Mouse (Mus musculus) hindbrain, embryonic 16.5 days (tissue): ENCODE data around the gene Sprr2i. TPM values are rescaled to one million over a fixed set of nuclear protein-coding genes. Genes with fewer than 3 reads are reported as not detected.

Experiments used
- ATAC-seq: fragments of 200-750 bp; cut with Nextera tagmentation; 2 replicates; pipeline ENCODE4 v1.8.0; 2017; ENCODE audit warnings: moderate TSS enrichment, moderate library complexity
- H3K27ac ChIP-seq: fragments of 300-500 bp; sonication (generic); 2 replicates; pipeline ENCODE4 v1.5.1; 2014; ENCODE audit warnings: low read depth, mild to moderate bottlenecking, control low read depth, low read length, moderate library complexity
- H3K27me3 ChIP-seq: fragments of 300-500 bp; sonication (generic); replicated peaks from 2 replicates; pipeline ENCODE4 v1.6.1; 2014; ENCODE audit warnings: low read length; ENCODE audit not compliant: control insufficient read depth, insufficient read depth
- H3K36me3 ChIP-seq: fragments of 300-500 bp; sonication (generic); 2 replicates; pipeline ENCODE4 v1.6.1; 2014; ENCODE audit warnings: mild to moderate bottlenecking, low read length, moderate library complexity, mixed read lengths; ENCODE audit not compliant: control insufficient read depth, insufficient read depth
- H3K4me1 ChIP-seq: fragments of 300-500 bp; sonication (generic); 2 replicates; pipeline ENCODE4 v1.6.1; 2014; ENCODE audit warnings: low read depth, low read length; ENCODE audit not compliant: control insufficient read depth, insufficient read depth
- H3K4me2 ChIP-seq: fragments of 300-500 bp; sonication (generic); 2 replicates; pipeline ENCODE4 v1.6.1; 2014; ENCODE audit warnings: mild to moderate bottlenecking, low read length, control low read depth, moderate library complexity
- H3K4me3 ChIP-seq: fragments of 300-500 bp; sonication (generic); 2 replicates; pipeline ENCODE4 v1.5.1; 2014; ENCODE audit warnings: mild to moderate bottlenecking, low read length, control low read depth, moderate library complexity
- H3K9ac ChIP-seq: fragments of 300-500 bp; sonication (generic); 2 replicates; pipeline ENCODE4 v1.6.1; 2014; ENCODE audit warnings: low read depth, mild to moderate bottlenecking, control low read depth, low read length, moderate library complexity
- H3K9me3 ChIP-seq: fragments of 300-500 bp; sonication (generic); 2 replicates; pipeline ENCODE4 v1.6.1; 2014; ENCODE audit warnings: mild to moderate bottlenecking, low read length, moderate library complexity; ENCODE audit not compliant: control insufficient read depth
- WGBS: fragments of 180-500 bp; shearing (Covaris S2); extraction: QIAGEN DNeasy Blood & Tissue Kit; methylation state at CpG from one replicate; pipeline ENCODE4 v1.1.7; 2014; 5-methylcytosine and 5-hydroxymethylcytosine counted together
- polyA plus RNA-seq: library from polyadenylated mRNA; unstranded; fragments of >200 nt; fragmentation: Nextera tagmentation; extraction: Ambion mirVana; gene quantifications from 2 replicates; pipeline ENCODE4 v1.2.1, GENCODE M21; 2015

Gene Sprr2i
- not detected in 2 replicates for polyA plus RNA-seq

DNA sequence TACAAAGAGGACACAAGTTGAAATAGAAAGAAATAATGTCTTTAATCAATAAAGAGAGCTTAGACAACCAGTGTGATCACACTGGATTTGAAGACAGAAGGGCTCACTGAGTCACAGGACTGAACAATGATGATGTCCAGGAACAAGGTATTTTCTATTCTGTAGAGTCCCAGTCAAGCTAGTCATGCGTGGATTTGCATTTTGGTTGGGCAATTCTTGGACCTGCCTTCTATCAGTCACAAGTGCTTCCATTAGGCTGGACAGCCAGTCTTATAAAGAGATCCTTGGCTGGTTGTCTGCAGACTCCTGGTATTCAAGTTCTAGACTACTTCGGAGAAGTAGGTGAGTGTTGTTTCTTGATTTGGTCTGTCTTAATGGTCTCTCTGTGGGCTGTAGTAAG, at the start of gene Sprr2i:
TSS of gene Sprr2i (plus strand) at position 301 of the 400 bp plus-strand sequence.
- 96% methylated on average over 2 of the region's 2 CpGs for WGBS
- Histone ChIP-seq H3K4me1 (no peaks in the 10 kb centered on the region), H3K4me3 (no peak within 1 kb of the TSS), H3K27me3 (no peaks in the 10 kb centered on the region), H3K9ac (no peak within 1 kb of the TSS), H3K4me2 (no peak within 1 kb of the TSS), H3K36me3 (no peaks in the 10 kb centered on the region), H3K27ac (no peak within 1 kb of the TSS), H3K9me3 (no peaks in the 10 kb centered on the region)
- ATAC-seq: no peak

DNA sequence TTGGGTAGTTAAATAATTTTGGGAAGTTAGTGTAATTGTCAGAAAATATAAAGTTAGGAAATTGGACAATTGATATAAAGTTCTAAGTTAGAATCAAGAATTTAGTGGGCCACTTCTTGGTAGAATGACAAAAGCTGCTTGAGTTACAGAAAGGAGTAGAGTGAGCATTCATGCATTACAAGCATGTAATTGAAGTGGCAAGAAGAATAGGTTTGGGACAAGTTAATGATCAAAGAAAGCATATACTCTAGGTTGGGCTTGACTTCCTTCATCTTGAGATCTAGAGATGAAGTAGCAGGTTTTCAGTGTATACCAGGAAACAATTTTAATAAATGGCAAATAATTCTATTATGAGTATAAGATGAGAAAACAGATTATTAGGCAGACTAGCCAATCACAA, 46.2 kb upstream of the Sprr2i start:
- Histone ChIP-seq H3K36me3 (no peaks in the 10 kb centered on the region), H3K9me3 (no peaks in the 10 kb centered on the region), H3K4me3 (no peak overlapping the region), H3K9ac (no peak overlapping the region), H3K27ac (no peak overlapping the region), H3K27me3 (no peaks in the 10 kb centered on the region), H3K4me2 (no peak overlapping the region), H3K4me1 (no peaks in the 10 kb centered on the region)
- ATAC-seq: no peak

DNA sequence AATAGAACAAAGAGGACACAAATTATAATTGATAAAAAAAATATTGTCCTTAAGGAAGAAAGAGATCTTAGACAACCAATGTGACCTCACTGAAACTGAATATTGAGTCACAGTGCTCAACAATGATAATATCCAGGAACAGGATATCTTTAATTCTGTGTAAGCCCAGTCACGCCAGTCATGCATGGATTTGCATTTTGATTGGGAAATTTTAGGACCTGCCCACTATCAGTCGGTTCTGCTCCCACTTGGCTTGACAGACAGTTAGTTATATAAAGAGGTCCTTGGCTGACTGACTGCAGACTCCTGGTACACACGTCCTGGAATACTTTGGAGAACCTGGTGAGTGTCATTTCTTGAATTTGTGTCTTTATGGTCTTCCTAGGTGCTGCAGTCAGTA, 42.9 kb upstream of the Sprr2i start, which contains the start of gene Sprr2f:
TSS of gene Sprr2f (plus strand) at position 301 of the 400 bp plus-strand sequence.
- H3K4me1 ChIP-seq: no peaks in the 10 kb centered on the region
- H3K36me3 ChIP-seq: no peaks in the 10 kb centered on the region
- H3K27ac ChIP-seq: no peak within 1 kb of the TSS
- no peak within 1 kb of the TSS for H3K4me3 ChIP-seq
- WGBS: 68% methylated on average over 3 of the region's 3 CpGs
- H3K9me3 ChIP-seq: no peaks in the 10 kb centered on the region
- H3K9ac ChIP-seq: no peak within 1 kb of the TSS
- H3K4me2 ChIP-seq: no peak within 1 kb of the TSS
- H3K27me3 ChIP-seq: no peaks in the 10 kb centered on the region
- no peak for ATAC-seq

DNA sequence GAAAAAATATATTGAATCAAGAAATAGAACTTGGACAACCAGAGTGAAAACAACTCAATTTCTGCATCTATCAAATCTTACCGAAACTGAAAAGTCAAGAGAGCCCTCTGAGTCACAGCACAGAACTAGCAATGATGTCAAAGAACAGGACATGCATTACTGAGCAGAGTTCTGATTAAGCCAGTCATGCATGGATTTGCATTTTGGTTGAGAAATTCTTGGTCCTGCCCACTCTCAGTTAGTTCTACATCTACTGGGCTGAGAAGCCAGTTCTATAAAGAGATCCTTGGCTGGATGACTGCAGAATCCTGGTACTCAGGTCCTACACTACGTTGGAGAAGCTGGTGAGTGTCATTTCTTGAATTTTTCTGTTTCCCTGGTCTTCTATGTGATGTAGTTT, 34.2 kb upstream of the Sprr2i start:
- no peaks in the 10 kb centered on the region for H3K4me1 ChIP-seq
- no peak overlapping the region for H3K4me3 ChIP-seq
- H3K4me2 ChIP-seq: no peak overlapping the region
- no peak overlapping the region for H3K9ac ChIP-seq
- no peaks in the 10 kb centered on the region for H3K36me3 ChIP-seq
- no peaks in the 10 kb centered on the region for H3K27me3 ChIP-seq
- WGBS: 77% methylated on average over 2 of the region's 2 CpGs
- no peak for ATAC-seq
- H3K27ac ChIP-seq: no peak overlapping the region
- no peaks in the 10 kb centered on the region for H3K9me3 ChIP-seq

DNA sequence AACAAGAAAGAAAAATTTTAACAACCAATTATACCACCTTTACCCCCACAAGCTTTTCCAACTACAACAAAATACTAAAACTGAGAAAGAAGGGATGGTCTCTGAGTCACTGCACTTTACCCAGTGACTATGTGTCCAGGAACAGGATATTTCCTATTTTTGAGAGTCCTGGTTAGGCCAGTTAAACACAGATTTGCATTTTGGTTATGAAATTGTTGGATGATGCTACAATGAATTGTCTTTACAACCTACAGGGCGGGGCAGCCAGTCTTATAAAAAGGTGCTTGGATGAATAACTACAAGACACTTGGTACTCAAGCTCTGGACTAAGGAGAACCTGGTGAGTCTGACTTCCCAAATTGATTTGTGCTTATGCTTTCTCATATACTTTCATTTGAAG, 22.4 kb upstream of the Sprr2i start, which contains the start of gene Sprr2h:
TSS of gene Sprr2h (plus strand) at position 301 of the 400 bp plus-strand sequence.
- Histone ChIP-seq H3K9me3 (no peaks in the 10 kb centered on the region), H3K4me1 (no peaks in the 10 kb centered on the region), H3K9ac (no peak within 1 kb of the TSS), H3K4me3 (no peak within 1 kb of the TSS), H3K27ac (no peak within 1 kb of the TSS), H3K27me3 (no peaks in the 10 kb centered on the region), H3K36me3 (no peaks in the 10 kb centered on the region), H3K4me2 (no peak within 1 kb of the TSS)
- WGBS: 81% methylated on average over 1 of the region's 1 CpGs
- no peak for ATAC-seq

DNA sequence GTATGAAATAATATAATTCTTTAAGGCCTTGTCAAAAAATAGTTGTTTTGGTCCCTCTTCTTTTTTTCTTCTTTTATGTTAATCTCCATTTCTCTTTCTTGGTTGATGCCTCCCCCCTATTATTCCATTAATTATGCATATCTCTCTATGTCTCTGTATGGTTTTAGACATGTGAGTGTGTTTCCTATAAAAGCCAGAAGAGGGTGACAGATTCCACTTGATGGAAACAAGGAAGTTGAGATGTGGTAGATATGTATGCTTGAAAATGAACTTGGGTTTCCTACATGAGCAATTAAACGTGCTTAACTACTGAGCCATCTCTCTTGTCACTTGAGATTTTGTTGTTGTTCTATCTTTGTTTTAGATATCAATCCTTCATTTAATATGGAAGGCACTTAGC, 13.5 kb upstream of the Sprr2i start:
- H3K36me3 ChIP-seq: no peaks in the 10 kb centered on the region
- 56% methylated on average over 1 of the region's 1 CpGs for WGBS
- no peak for ATAC-seq

DNA sequence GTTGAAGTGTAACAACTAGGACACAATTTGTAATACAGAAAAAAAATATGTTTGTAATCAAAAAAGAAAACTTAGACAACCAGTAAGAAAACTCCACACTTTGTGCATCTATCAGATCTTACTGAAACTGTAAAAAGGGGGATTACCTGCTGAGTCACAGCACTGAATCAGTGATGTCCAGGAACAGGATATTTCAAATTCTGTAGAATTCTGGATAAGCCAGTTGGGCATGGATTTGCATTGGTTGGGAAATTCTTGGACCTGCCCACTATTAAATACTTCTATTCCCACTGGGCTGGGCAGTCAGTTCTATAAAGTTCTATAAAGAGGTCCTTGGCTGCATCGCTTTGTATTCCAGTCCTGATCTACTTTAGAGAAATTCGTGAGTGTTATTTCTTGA, 10.0 kb downstream of the Sprr2i start, which contains the start of gene Sprr2j-ps:
TSS of gene Sprr2j-ps (plus strand) at position 301 of the 400 bp plus-strand sequence.
- WGBS: 96% methylated on average over 2 of the region's 2 CpGs
- H3K36me3 ChIP-seq: no peaks in the 10 kb centered on the region

More for the DNA sequence above, 13.5 kb upstream of the Sprr2i start:
- H3K9ac ChIP-seq: no peak overlapping the region
- no peaks in the 10 kb centered on the region for H3K4me1 ChIP-seq
- H3K4me2 ChIP-seq: no peak overlapping the region
- no peak overlapping the region for H3K27ac ChIP-seq
- no peaks in the 10 kb centered on the region for H3K9me3 ChIP-seq
- no peak overlapping the region for H3K4me3 ChIP-seq
- H3K27me3 ChIP-seq: no peaks in the 10 kb centered on the region

DNA sequence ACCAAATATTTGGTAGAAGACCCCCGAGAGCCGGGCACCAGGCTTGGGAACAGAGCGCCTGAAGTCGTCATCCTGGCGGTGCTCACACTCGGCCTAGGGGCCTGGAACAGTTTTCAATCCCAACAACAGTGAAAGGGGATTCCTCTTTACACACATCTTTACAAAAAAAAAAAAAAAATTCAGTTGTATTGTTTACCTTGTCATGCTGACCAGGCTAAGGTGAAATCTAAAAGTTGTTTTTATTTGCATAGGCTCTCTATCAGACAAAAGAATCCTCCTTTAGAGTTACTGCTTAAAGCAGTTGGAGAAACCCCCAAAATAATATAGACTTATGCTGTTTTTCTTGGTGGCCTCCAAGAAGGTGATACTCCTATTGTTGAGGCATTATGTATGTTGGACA, 21.5 kb downstream of the Sprr2i start, which contains the start of gene Gm9774:
TSS of gene Gm9774 (minus strand) at position 101 of the 400 bp plus-strand sequence.
- ATAC-seq: no peak
- H3K4me2 ChIP-seq: no peak within 1 kb of the TSS
- no peak within 1 kb of the TSS for H3K9ac ChIP-seq
- no peaks in the 10 kb centered on the region for H3K9me3 ChIP-seq
- H3K4me1 ChIP-seq: no peaks in the 10 kb centered on the region
- 97% methylated on average over 6 of the region's 6 CpGs for WGBS
- H3K27ac ChIP-seq: no peak within 1 kb of the TSS
- H3K36me3 ChIP-seq: no peaks in the 10 kb centered on the region
- no peaks in the 10 kb centered on the region for H3K27me3 ChIP-seq
- no peak within 1 kb of the TSS for H3K4me3 ChIP-seq

More for the DNA sequence above, 10.0 kb downstream of the Sprr2i start, which contains the start of gene Sprr2j-ps:
- Histone ChIP-seq H3K27me3 (no peaks in the 10 kb centered on the region), H3K9ac (no peak within 1 kb of the TSS), H3K4me3 (no peak within 1 kb of the TSS), H3K27ac (no peak within 1 kb of the TSS), H3K9me3 (no peaks in the 10 kb centered on the region), H3K4me2 (no peak within 1 kb of the TSS), H3K4me1 (no peaks in the 10 kb centered on the region)
- ATAC-seq: no peak

DNA sequence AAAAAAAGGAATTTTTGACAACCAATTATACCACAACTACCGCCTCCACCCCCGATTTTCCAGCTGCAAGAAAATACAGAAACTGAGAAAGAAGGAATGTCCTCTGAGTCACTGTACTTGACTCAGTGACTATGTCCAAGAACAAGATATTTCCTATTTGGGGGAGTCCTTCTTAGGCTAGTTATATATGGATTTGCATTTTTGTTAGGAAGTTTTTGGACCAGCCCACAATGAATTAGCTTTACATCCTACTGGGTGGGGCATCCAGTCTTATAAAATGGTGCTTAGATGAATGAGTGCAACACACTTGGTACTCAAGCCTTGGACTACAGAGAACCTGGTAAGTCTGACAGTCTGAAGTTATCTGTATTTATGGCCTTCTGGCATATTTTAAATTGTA, 24.5 kb downstream of the Sprr2i start, which contains the start of gene Sprr2k:
TSS of gene Sprr2k (plus strand) at position 301 of the 400 bp plus-strand sequence.
- Histone ChIP-seq H3K4me1 (no peaks in the 10 kb centered on the region), H3K27ac (no peak within 1 kb of the TSS), H3K9me3 (no peaks in the 10 kb centered on the region), H3K4me3 (no peak within 1 kb of the TSS), H3K9ac (no peak within 1 kb of the TSS), H3K36me3 (no peaks in the 10 kb centered on the region), H3K4me2 (no peak within 1 kb of the TSS), H3K27me3 (no peaks in the 10 kb centered on the region)
- 90% methylated on average over 2 of the region's 2 CpGs for whole genome bisulfite sequencing
- no peak for ATAC-seq
